Mouse (Mus musculus): ENCODE measurements around the gene Ap2b1.

Ap2b1 gene

GRCm38 (mm10) chr11:83442596-83443267, 143.9 kb downstream of the Ap2b1 start:
- peak; percentile 83 for DNase-seq (ENCODE audit: low read depth, low spot score)

DNA sequence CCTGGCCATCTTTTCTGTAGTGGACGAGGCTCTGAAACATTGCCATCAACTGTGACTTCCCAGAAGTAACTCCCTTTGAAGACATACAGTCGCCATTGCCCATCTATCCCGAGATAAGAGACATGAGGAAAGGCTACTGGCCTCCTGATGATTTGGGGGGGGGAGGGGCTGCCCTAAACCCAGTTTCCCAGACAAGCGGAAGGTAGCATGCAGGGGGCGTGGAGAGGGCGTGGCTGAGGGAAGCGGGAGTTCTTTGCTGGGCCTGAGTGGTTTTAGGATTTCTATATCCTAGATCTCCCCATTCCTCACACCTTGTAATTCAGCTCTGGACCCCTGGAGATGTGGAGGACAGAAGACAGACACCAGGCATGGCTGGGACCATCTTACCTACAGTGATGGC, 145.0 kb downstream of the Ap2b1 start:
- DNase-seq (ENCODE audit: low read depth, low spot score): no peak

DNA sequence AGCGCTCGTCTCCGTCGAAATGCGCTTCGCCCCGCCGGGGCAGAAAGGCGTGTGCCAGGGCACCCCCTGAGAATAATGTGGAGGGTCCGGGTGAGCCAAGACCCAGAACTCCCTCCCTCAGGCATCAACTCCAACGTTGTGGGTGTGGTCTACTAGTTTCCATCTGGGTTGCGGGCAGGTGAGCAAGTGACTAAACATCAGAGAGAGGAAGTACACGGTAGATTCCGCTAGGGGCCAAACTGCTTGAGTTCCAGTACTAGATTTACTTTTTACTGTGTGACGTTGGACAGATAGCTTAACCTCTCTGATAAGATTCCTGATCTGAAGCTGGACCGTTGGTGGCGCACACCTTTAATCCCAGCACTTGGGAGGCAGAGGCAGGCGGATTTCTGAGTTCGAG, 146.2 kb downstream of the Ap2b1 start:
- no peak for DNase-seq (ENCODE audit: low read depth, low spot score)

- DNase-seq (ENCODE audit: low read depth, low spot score): no peak
Measured at GRCm38 (mm10) chr11:83447612-83448011, 148.8 kb downstream of the Ap2b1 start.

GRCm38 (mm10) chr11:83448021-83448926, 149.4 kb downstream of the Ap2b1 start:
- no peak for DNase-seq (ENCODE audit: low read depth, low spot score)

DNA sequence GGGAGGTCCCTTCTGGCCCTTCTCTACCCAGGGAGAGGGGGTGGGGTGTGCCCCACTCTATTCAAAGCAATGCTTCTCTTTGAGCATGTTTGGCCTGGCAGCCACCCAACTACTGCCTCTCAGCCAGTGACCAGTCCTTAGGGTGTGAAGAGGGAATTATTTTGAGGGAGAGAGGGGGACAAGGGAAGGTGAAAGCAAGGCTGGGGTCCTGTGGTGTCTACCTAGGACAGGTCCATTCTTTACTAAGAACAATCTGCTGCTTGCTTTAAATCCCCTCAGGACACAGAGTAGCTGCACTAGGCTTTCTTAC, 150.1 kb downstream of the Ap2b1 start:
- DNase-seq (ENCODE audit: low read depth, low spot score): no peak

GRCm38 (mm10) chr11:83449298-83449697, 150.5 kb downstream of the Ap2b1 start:
- no peak for DNase-seq (ENCODE audit: low read depth, low spot score)

DNA sequence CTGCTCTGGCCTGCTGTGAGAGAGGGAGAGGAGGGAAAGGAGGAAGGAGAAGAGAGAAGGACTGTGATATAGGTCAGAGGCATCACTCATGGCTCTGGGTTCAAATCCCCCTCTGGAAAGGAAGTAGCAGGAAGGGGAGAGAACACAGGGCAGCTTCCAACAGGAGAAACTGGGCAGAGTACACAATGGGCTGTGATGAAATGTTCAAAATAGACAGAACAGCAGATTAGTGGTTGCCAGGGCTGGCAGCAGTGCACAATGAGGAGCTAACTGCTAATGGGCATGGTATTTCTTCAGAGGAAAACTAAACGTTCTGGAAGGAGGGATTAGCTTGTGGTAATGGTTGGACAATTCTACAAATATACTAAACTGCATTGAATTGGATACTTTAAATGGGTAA, 151.7 kb downstream of the Ap2b1 start:
- no peak for DNase-seq (ENCODE audit: low read depth, low spot score)

DNA sequence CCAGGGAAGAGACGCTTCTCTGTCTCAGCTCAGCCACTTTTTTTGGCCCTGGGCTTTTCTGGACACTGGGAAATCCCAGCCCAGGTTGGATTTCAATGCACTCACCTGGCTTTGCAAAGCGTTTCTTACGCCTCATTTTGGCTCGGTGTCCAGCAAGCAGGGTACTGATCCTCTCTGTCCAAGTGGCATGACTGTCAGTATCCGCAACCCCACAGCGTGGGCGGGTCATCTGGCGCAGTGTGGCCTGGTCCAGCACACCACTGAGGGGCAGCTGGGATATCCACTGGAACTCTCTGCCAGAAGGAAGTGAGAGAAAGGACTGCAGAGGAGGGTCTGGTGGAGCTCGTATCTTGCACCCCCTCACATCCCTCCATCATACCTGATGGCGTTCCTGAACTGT, 152.5 kb downstream of the Ap2b1 start:
- DNase-seq (ENCODE audit: low read depth, low spot score): no peak

DNA sequence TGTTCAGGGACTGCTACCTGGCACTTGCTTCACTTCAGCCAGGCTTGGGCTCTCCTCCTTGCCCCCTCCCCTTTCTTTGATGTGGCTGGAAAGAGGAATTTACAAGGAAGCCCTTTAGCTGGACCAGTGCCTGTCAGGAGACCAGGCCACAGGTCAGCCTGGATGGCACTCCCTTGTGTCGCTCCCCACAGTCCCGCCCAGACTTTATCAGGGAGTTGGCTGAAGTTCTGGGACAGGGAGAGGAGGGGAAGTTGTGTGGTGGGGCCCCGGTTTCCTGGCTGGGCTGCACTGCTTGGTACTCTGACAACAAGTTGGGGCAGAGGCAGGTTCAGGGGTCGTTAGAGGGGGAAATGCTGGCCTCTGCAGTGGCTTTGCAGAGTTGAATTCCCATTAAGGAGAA, 155.7 kb downstream of the Ap2b1 start:
- DNase-seq (ENCODE audit: low read depth, low spot score): no peak

All from forelimb bud, embryonic 11.5 days (tissue).